8 mouse cellular contexts compared by ENCODE assay signal in the genomic region with DNA sequence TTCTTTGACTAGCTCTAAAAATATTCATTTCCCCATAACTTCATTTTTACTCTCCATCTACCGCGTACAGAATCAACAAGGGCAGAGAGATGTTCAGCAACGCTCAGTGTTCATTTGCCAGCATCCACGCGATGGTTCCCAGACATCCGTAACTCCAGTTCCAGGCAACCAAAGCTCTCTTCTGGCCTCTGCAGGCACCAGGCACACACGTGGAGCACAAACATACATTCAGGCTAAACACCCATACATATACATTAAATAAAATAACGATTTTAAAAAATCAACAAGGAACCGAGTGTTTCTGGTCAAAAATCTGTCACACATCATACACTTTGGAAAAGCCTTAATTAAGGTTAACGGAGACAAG. TPM values are rescaled to one million over a fixed set of nuclear protein-coding genes. Genes with fewer than 3 reads are reported as not detected.
DNase-seq lines count a peak whose midpoint lies in the region; ATAC-seq and TF ChIP-seq lines count a peak whose summit lies in the region.

No protein-coding gene starts in this region.

- WGBS in forebrain, embryonic 16.5 days: 10% methylated on average over 10 of the region's 10 CpGs
- 50% methylated on average over 10 of the region's 10 CpGs for WGBS in liver, postnatal 0 days (ENCODE audit: insufficient replicate concordance)

- no peak for TF ChIP-seq POLR2A in ES-Bruce4 (IDR thresholded peaks at IDR 0.05; ENCODE audit: insufficient read depth, low read length)

- peak overlapping the region; percentile 76 for H3K4me3 ChIP-seq in gastrocnemius, adult 2 months
- H3K4me3 ChIP-seq in ES-Bruce4 (ENCODE audit: low read depth, low read length): peak overlapping the region; percentile 30
- peak overlapping the region; percentile 61 for H3K4me3 ChIP-seq in forebrain, embryonic 16.5 days (replicated peaks; ENCODE audit: low read length)
- peak overlapping the region; percentile 70; the same call in 1 of the 2 replicates for H3K4me3 ChIP-seq in liver, postnatal 0 days (ENCODE audit: low read depth, low read length)

- no peak for DNase-seq in gastrocnemius, adult 2 months
- no peak for DNase-seq in gastrocnemius, postnatal 10 days
- DNase-seq in liver, postnatal 0 days: no peak
- no peak for DNase-seq in frontal cortex, postnatal 10 days (ENCODE audit: low spot score in 2 of 2)
- DNase-seq in left cerebral cortex, postnatal 14 days (ENCODE audit: low spot score in 2 of 2): no peak
- DNase-seq in layer of hippocampus, adult 11-12 months (ENCODE audit: low spot score): no peak

- H3K4me2 ChIP-seq in forebrain, embryonic 16.5 days (ENCODE audit: low read length): peak overlapping the region; percentile 87
- H3K4me2 ChIP-seq in liver, postnatal 0 days (ENCODE audit: low read depth, low read length): peak overlapping the region; percentile 98

- no peak for ATAC-seq in forebrain, embryonic 16.5 days
- ATAC-seq in liver, postnatal 0 days: no peak

- H3K36me3 ChIP-seq in ES-Bruce4 (ENCODE audit: control insufficient read depth, insufficient read depth, low read length, poor library complexity, severe bottlenecking): no peaks in the 10 kb centered on the region
- H3K36me3 ChIP-seq in forebrain, embryonic 16.5 days (ENCODE audit: control insufficient read depth, insufficient read depth): no peaks in the 10 kb centered on the region
- H3K36me3 ChIP-seq in liver, postnatal 0 days (replicated peaks; ENCODE audit: insufficient read depth, low read length): no peaks in the 10 kb centered on the region

- peak overlapping the region; percentile 92 for H3K27ac ChIP-seq in gastrocnemius, adult 2 months
- H3K27ac ChIP-seq in ES-Bruce4 (ENCODE audit: insufficient read depth, low read length): no peak overlapping the region
- H3K27ac ChIP-seq in forebrain, embryonic 16.5 days (ENCODE audit: low read length): no peak overlapping the region
- no peak overlapping the region for H3K27ac ChIP-seq in liver, postnatal 0 days (ENCODE audit: low read depth)

- TF ChIP-seq EP300 in ES-Bruce4 (IDR thresholded peaks at IDR 0.05; ENCODE audit: insufficient read depth, low read depth, low read length): no peak
- no peak for TF ChIP-seq EP300 in liver, postnatal 0 days (IDR thresholded peaks at IDR 0.05; ENCODE audit: low read depth)

- TF ChIP-seq CTCF in gastrocnemius, adult 2 months (IDR thresholded peaks at IDR 0.05): no peak
- no peak for TF ChIP-seq CTCF in ES-Bruce4 (IDR thresholded peaks at IDR 0.05; ENCODE audit: low read depth, low read length)
- no peak for TF ChIP-seq CTCF in liver, postnatal 0 days (IDR thresholded peaks at IDR 0.05; ENCODE audit: low read depth)

- H3K4me1 ChIP-seq in ES-Bruce4 (ENCODE audit: control insufficient read depth, insufficient read depth, low read length): no peaks in the 10 kb centered on the region
- peaks cover 25% of the 10 kb centered on the region for H3K4me1 ChIP-seq in forebrain, embryonic 16.5 days (replicated peaks; ENCODE audit: control insufficient read depth, insufficient read depth, low read length)
- H3K4me1 ChIP-seq in liver, postnatal 0 days (ENCODE audit: insufficient read depth): peaks cover 13% of the 10 kb centered on the region; the same call in 1 of the 2 replicates

- peak overlapping the region; percentile 63 for H3K9ac ChIP-seq in ES-Bruce4 (ENCODE audit: low read depth, poor library complexity, severe bottlenecking)
- H3K9ac ChIP-seq in forebrain, embryonic 16.5 days (replicated peaks; ENCODE audit: low read depth, low read length): peak overlapping the region; percentile 80
- H3K9ac ChIP-seq in liver, postnatal 0 days (replicated peaks): no peak overlapping the region

- H3K27me3 ChIP-seq in ES-Bruce4 (ENCODE audit: control insufficient read depth, insufficient read depth, low read length, poor library complexity, severe bottlenecking): no peaks in the 10 kb centered on the region
- H3K27me3 ChIP-seq in forebrain, embryonic 16.5 days (replicated peaks; ENCODE audit: control insufficient read depth, insufficient read depth, low read length): no peaks in the 10 kb centered on the region
- no peaks in the 10 kb centered on the region for H3K27me3 ChIP-seq in liver, postnatal 0 days (ENCODE audit: insufficient read depth, low read length)

- intact Hi-C loops in gastrocnemius, adult 2 months (cut with DNase I): loop anchor here (5.0 kb wide), 1 partner anchor 495 kb away; a partner anchor contains a TSS
- intact Hi-C loops in left cerebral cortex, postnatal 14 days (cut with DNase I): loop anchor here (2.0 kb wide), 1 partner anchor 69 kb away; no protein-coding TSS in a partner anchor

- no peaks in the 10 kb centered on the region for H3K9me3 ChIP-seq in ES-Bruce4 (replicated peaks; ENCODE audit: control insufficient read depth, insufficient read depth, low read length, poor library complexity, severe bottlenecking)
- H3K9me3 ChIP-seq in forebrain, embryonic 16.5 days (ENCODE audit: control insufficient read depth, low read length): no peaks in the 10 kb centered on the region
- no peaks in the 10 kb centered on the region for H3K9me3 ChIP-seq in liver, postnatal 0 days (ENCODE audit: low read length)

RNA-seq across cellular contexts. Expression of a gene that starts 1.1 kb away (rescaled TPM):
- 10 to 100 TPM; 64.0 to 67.7 TPM for total RNA-seq in gastrocnemius, adult 2 months (2021)
- total RNA-seq in gastrocnemius, postnatal 10 days (2021): 10 to 100 TPM; 48.9 to 50.5 TPM
- polyA plus RNA-seq in ES-Bruce4 (2011; ENCODE audit: insufficient read depth, insufficient read length, low read depth, missing spikeins): 91.4 and 95.8 TPM in 2 replicates
- polyA plus RNA-seq in forebrain, embryonic 16.5 days (2015; fragmentation: Nextera tagmentation; extraction: Ambion mirVana): 226 and 246 TPM in 2 replicates
- polyA plus RNA-seq in liver, postnatal 0 days (2015; fragmentation: Nextera tagmentation; extraction: Ambion mirVana): 17.0 and 17.1 TPM in 2 replicates
- total RNA-seq in left cerebral cortex, postnatal 14 days (2021): 100 to 1,000 TPM; 103 to 116 TPM

RNA-seq across cellular contexts. Expression of a gene that starts 1.3 kb away (rescaled TPM):
- 1 to 10 TPM; 3.2 to 3.7 TPM for total RNA-seq in gastrocnemius, adult 2 months (2021)
- 1 to 10 TPM; 5.5 to 7.3 TPM for total RNA-seq in gastrocnemius, postnatal 10 days (2021)
- 6.0 and 7.3 TPM in 2 replicates for polyA plus RNA-seq in ES-Bruce4 (2011; ENCODE audit: insufficient read depth, insufficient read length, low read depth, missing spikeins)
- 14.3 and 14.8 TPM in 2 replicates for polyA plus RNA-seq in forebrain, embryonic 16.5 days (2015; fragmentation: Nextera tagmentation; extraction: Ambion mirVana)
- polyA plus RNA-seq in liver, postnatal 0 days (2015; fragmentation: Nextera tagmentation; extraction: Ambion mirVana): 63.0 and 63.4 TPM in 2 replicates
- total RNA-seq in left cerebral cortex, postnatal 14 days (2021): 1 to 10 TPM; 4.1 to 6.0 TPM

RNA-seq across cellular contexts. Expression of a gene that starts 27.0 kb away (rescaled TPM):
- total RNA-seq in gastrocnemius, adult 2 months (2021): 100 to 1,000 TPM in 1 of 2 experiments, 10 to 100 TPM in 1; 65.4 to 101 TPM
- 10 to 100 TPM; 38.3 to 41.6 TPM for total RNA-seq in gastrocnemius, postnatal 10 days (2021)
- 24.5 and 25.5 TPM in 2 replicates for polyA plus RNA-seq in ES-Bruce4 (2011; ENCODE audit: insufficient read depth, insufficient read length, low read depth, missing spikeins)
- polyA plus RNA-seq in forebrain, embryonic 16.5 days (2015; fragmentation: Nextera tagmentation; extraction: Ambion mirVana): 39.1 and 41.3 TPM in 2 replicates
- 40.4 and 48.8 TPM in 2 replicates for polyA plus RNA-seq in liver, postnatal 0 days (2015; fragmentation: Nextera tagmentation; extraction: Ambion mirVana)
- 10 to 100 TPM; 40.5 to 45.8 TPM for total RNA-seq in left cerebral cortex, postnatal 14 days (2021)
